Mouse (Mus musculus): ENCODE measurements at regions not wholly inside any gene's neighbourhood (a gene's known extent, or its start where the extent isn't known, plus 50 kb on each side); places are given as distances from the start of the nearest gene placed in this dataset.
"Not testable (repeated sequence)": the region's sequence is repeated elsewhere in the genome, so short reads cannot be mapped to it uniquely, and the experiment has no call there.

DNA sequence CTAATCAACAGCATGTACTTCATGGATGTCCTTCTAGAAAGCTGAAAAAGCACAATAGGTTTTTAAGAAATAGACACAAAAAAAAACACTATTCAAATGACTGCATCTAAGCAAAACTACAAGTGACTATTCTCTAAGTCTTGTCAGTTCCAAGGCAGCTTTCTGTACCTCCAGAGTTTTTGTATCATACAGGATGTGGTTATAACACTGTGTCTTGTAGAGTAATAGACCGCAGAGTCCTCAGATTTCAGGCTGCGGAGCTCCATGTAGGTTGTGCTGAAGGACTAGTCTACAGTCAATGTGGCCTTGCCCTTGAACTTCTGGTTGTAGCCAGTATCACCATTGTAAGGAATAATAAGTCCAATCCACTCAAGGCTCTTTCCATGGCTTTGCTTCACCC lies 1137.7 kb upstream of the Zfp386 start:
- not testable (repeated sequence) for DNase-seq (ENCODE audit: low spot score)
- intact Hi-C loops (cut with DNase I), result loop anchor here (5.0 kb wide), 1 partner anchor 102 kb away; no protein-coding TSS in a partner anchor

DNA sequence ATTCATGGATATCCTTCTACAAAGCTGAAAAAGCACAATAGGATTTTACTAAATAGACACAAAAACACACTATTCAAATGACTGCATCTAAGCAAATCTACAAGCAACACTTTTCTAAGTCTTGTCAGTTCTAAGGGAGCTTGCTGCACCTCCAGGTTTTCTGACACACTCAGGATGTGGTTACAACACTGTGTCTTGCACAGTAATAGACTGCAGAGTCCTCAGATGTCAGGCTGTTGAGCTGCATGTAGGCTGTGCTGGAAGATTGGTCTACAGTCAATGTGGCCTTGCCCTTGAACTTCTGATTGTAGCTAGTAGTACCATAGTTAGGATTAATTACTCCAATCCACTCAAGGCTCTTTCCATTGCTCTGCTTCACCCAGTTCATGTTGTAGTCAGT lies 1133.1 kb upstream of the Zfp386 start:
- intact Hi-C loops (cut with DNase I), result loop anchor here (5.0 kb wide), 1 partner anchor 107 kb away; no protein-coding TSS in a partner anchor
- DNase-seq (ENCODE audit: low spot score), result not testable (repeated sequence)

DNA sequence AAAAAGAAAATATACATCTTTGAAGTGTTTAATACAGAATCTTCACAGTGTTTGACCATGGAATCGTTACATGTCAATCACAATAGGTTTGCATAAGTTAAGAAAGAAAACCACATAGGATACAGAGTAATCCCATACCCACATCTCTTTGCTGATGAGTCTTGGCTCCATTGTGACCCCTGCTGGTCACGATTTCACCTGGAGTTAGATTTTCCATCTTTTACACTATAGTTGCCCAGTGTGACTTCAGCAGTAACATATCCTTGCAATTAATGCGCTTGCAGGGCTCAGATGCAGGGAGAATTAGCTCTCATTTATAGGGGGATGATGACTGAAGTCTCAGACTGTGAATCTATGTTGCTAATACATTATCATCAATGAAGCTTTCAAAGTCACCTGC lies 1119.8 kb upstream of the Zfp386 start:
- intact Hi-C loops (cut with DNase I), result loop anchor here (2.0 kb wide), 1 partner anchor 255 kb away; no protein-coding TSS in a partner anchor
- no peak for DNase-seq (ENCODE audit: low spot score)

DNA sequence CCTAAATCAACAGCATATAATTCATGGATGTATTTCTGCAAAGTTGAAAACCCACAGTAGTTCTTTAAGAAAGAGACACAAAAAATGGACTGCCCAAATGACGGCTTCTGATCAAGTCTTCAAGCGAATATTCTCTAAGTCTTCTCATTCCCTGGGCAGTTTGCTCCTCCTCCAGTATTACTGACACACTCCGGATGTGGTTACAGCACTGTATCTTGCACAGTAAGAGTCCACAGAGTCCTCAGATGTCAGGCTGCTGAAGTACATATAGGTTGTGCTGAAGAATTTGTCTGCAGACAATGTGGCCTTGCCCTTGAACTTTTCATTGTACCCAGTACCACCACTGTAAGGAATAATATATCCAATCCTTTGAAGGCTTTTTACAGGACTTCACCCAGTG lies 1115.4 kb upstream of the Zfp386 start:
- DNase-seq (ENCODE audit: low spot score), result no peak
- intact Hi-C loops (cut with DNase I), result no loop called here

DNA sequence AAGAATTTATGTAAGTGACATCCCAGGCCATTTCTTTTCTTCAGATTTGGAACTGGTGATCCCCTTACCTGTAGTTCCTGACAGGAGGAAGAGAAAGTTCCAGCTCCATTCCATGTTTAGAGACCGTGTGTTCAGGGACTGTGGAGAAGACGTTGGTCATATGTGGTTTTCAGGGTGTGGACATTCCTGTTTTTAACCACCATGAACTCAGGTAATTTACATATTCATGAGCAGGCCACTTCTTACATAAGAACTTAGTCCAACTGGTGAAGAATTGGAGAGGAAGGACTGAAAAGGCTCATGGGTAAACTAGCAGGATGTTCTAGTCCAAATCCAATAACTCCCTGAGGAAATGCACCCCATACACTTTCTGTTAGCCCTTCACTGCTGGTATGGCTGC lies 1114.9 kb upstream of the Zfp386 start:
- intact Hi-C loops (cut with DNase I), result no loop called here

DNA sequence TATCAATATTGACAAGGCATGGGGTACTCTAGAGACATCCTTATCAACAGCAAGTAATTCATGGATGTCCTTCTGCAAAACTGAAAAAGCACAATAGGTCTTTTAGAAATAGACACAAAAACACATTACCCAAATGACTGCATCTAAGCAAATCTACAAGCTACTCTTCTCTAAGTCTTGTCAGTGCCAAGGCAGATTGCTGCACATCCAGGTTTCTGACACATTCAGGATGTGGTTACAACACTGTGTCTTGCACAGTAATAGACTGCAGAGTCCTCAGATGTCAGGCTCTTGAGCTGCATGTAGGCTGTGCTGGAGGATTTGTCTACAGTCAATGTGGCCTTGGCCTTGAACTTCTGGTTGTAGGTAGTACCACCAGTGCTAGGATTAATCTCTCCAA lies 1110.7 kb upstream of the Zfp386 start:
- not testable (repeated sequence) for DNase-seq (ENCODE audit: low spot score)
- intact Hi-C loops (cut with DNase I), result loop anchor here (5.0 kb wide), 1 partner anchor 120 kb away; no protein-coding TSS in a partner anchor

More for the DNA sequence above, 1114.9 kb upstream of the Zfp386 start:
- no peak for DNase-seq (ENCODE audit: low spot score)

DNA sequence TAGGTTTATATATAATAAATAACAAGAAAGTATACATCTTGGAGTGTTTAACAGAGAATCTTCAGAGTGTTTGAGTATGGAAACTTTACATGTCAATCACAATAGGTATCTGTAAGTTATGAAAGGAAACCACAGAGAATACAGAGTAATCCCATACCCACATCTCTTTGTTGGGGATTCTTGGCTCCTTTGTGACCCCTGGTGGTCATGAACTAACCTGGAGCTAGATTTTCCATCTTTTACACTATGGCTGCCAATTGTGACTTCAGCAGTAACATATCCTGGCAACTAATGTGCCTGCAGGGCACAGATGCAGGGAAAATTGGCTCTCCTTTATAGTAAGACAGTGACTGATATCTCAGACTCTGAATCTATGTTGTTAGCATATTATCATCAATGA lies 1107.9 kb upstream of the Zfp386 start:
- intact Hi-C loops (cut with DNase I), result loop anchor here (5.0 kb wide), 1 partner anchor 122 kb away; no protein-coding TSS in a partner anchor
- DNase-seq (ENCODE audit: low spot score), result no peak

DNA sequence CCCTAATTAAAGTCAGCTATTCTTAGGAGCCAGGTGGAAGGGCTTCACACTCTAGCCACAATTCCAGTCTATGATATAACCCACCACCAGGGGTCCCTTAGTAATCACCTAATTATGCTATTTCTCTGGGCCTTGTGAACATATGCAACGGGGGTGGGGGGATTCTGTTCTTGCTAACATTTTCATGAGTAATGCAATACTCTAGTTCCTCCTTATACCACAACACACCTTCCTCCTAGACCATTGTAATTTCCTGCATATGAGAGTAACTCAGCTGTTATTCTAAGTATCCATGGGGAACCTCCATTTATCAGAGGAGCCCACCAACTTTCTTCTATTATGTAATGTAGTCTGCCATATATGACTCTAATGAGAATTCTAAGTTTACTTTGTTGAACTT lies 1085.4 kb upstream of the Zfp386 start:
- intact Hi-C loops (cut with DNase I), result no loop called here
- no peak for DNase-seq (ENCODE audit: low spot score)

DNA sequence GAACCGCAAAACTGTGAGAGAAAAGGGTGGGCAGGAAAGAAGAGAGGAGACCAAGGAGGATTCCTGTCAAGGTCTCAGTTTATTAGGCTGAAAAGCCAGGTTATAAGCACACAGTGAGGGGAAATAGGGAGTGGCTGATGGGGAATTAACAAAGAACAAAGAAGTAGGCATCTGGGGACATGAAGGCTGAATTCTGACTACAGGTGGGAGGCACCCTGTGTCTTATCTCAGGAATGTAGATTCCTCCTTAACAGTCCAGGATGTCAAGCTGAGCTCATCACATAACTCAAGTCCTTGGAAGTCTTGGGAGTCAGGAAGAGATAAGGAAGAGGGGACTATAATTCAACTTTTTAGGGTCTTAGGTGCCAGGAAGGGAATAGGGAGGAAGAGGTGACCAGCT lies 1083.3 kb upstream of the Zfp386 start:
- intact Hi-C loops (cut with DNase I); DNase-seq (ENCODE audit: low spot score): not testable (repeated sequence)

DNA sequence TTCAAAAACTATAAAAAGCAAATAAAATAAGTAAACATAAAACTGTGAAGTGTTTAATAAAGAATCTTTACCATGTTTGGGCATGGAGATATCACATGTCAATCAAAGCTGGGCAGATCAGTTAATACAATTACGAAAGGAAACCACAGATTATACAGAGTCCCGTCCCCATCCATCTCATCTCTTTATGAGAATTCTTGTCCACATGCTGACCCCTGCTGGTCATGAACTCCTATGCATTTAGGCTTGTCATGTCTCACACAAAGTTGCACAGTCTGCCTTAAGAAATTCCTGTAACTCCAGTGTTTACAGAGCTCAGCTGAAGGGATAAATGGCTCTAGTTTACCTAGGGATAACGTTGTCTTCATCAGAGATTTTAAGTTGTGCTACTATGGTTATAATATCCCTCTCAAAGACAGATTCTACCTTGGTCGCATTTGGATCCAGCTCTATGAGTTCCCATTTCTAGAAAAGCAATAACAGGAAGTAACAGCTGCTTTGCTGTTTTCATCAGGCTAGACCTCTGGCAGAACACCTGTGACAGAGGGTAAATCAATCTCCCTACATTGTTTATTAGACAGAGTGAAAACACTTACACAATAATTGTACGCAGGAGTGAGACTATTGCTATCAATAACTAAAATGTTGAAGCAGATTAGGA lies 1065.9 kb upstream of the Zfp386 start:
- intact Hi-C loops (cut with DNase I), result no loop called here
- no peak for DNase-seq (ENCODE audit: low spot score)

DNA sequence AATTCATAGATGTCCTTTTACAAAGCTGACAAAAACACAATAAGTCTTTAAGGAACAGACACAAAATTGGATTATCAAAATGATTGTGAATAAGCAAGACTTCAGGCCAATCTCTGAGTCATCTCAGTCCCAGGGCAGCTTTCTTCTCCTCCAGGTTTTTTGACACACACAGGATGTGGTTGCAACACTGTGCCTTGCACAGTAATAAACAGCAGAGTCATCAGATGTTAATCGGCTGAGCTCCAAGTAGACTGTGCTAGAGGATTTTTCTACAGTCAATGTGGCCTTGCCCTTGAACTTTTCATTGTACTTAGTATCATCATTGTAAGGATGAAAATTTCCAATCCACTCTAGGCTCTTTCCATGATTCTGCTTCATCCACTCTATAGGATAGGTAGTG lies 1056.6 kb upstream of the Zfp386 start:
- no peak for DNase-seq (ENCODE audit: low spot score)
- intact Hi-C loops (cut with DNase I), result no loop called here

DNA sequence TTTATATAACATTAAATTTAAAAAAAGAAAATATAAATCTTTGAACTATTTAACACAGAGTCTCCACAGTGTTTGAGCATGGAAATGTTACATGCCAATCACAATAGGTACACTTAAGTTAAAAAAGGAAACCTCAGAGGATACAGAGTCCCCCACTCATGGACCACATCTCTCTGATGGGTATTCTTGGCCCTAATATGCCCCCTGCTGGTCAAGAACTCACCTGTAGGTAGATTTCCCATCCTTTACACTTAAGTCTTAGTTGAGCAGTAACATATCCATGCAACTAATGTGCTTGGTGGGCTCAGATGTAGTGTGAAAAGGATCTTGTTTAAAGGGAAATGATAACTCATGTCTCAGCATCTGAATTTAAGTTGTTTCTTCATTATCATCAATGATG lies 1050.7 kb upstream of the Zfp386 start:
- no peak for DNase-seq (ENCODE audit: low spot score)
- intact Hi-C loops (cut with DNase I), result no loop called here

DNA sequence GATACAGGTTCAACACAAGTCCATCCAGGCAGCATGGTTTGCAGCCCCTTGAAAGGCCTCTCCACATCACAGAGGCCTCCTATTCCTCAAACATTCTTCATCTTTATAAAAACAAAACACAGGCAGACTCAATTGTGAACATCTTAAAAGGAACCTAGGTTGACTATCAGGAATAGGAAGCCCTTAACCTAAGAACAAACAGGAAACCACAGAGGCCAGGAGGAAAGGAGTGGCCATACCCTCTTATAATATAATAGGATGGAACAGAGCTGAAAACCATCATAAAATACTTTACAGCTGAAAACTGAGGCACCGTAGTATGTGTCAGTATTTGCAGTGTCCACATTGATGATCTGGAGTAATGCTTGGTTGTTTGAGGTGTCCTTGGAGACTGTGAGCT lies 1044.4 kb upstream of the Zfp386 start:
- intact Hi-C loops (cut with DNase I), result no loop called here
- DNase-seq (ENCODE audit: low spot score), result no peak

DNA sequence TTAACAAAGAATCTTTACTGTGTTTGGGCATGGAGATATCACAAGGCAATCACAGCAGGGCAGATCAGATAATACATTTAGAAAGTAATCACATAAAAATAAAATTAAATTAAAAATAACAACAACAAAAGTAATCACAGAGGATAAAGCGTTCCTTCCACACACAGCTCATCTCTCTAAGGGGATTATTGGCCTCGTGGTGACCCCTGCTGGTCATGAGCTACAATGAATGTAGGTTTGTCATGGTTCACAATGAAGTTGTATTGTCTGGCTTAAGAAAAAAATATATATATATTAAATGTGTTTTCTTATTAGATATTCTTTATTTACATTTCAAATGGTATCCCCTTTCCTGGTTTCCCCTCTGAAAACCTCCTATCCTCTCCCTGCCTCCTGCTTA lies 1039.1 kb upstream of the Zfp386 start:
- no peak for DNase-seq (ENCODE audit: low spot score)
- intact Hi-C loops (cut with DNase I), result no loop called here

DNA sequence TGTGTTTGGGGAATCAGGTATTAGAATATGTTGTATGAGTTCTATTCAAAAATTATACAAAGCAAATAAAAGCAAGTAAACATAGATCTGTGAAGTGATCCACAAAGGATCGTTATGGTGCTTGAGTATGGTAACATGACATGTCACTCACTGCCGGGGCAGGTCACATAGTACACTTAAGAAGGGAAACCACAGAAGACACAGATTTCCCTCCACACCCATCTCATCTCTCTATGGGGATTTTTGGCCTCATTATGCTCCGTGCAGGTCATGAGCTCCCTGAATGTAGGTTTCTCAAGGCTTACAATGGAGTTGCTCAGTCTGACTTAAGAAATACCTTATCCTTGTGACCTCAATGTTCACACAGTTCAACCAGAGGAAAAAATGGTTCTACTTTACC lies 1034.8 kb upstream of the Zfp386 start:
- intact Hi-C loops (cut with DNase I), result no loop called here
- DNase-seq (ENCODE audit: low spot score), result no peak

DNA sequence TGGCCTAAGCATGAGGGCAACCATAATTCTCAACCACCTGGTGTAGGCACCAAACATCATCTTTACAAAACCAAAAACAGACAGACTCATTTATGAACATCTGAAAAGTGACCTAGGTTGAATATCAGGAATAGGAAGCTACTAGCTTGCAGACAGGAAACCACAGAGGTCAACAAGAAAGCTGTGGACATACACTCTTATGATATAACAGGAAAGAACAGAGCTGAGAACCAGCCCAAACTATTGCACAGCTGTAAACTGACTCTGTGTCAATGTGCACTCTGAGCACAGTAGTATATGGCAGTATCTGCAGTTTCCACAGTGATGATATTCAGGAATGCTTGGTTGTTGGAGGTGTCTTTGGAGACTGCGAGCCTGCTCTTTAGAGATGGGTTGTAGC lies 1023.8 kb upstream of the Zfp386 start:
- DNase-seq (ENCODE audit: low spot score), result no peak
- intact Hi-C loops (cut with DNase I), result no loop called here

DNA sequence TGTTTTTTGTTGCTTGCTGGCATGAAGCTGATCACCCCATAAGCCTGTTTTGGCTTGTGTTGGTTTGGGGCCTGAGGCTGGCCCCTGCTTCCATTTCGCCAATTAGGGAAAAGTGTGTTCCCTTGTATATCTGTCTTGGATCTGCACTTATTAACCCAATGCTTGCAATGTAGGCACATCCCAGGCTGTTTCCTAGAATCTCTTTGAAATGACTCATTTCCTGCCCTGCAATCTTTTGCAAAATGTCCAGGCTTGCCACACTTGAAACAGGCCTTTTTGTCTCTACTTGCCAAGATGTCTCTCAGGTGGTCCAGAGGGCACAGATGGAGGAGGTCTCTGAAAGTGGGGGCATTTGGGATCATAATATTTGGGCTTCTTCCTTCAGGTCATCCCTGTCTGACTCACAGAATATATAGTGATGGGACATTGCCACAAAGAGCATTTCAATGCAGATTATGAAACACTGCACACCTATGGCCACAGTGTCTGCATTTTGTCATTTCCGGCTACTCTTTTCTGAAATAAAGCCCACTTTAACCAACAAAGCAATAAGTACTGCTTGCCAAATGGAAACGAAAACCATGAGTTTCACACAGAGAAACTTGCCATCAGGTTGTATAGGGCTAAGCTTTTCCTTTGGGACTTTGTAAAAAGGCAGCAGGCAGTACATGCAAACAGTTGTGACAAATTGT lies 1012.9 kb upstream of the Zfp386 start:
- no peak for DNase-seq (ENCODE audit: low spot score)
- intact Hi-C loops (cut with DNase I), result no loop called here

DNA sequence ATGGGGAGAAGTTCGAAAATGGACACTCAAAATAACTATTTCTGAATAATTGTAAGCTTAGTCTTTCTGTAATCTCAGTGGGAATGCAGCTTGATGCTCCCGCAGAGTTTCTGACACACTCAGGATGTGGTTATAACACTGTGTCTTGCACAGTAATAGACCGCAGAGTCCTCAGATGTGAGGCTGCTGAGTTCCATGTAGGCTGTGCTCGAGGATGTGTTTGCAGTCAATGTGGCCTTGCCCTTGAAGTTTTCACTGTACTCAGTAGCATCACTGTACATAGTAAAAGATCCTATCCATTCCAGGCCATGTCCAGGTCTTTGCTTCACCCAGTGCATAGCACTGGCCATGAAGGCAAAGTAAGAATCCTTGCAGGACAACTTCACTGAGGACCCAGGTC lies 992.4 kb upstream of the Zfp386 start:
- intact Hi-C loops (cut with DNase I), result no loop called here

DNA sequence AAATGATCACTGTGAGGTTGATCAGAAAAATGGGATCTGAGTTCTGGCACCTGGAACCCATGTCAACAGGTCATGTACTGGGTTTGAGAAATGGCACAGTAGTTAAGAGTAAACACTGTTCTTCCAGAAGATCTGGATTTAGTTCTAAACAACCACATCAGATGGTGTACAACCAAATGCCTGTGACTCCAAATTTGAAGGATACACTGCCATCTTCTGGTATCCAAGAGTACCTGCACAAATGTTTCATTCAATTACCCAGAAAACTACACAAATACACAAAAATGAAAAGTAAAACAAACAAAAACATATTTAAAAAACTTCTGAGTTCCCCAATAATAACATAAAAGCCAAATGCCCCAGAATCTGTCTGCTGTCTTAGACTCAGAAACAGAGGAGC lies 987.6 kb upstream of the Zfp386 start:
- intact Hi-C loops (cut with DNase I), result loop anchor here (10.0 kb wide), 1 partner anchor 495 kb away; no protein-coding TSS in a partner anchor
- not testable (repeated sequence) for DNase-seq (ENCODE audit: low spot score)

More for the DNA sequence above, 992.4 kb upstream of the Zfp386 start:
- no peak for DNase-seq (ENCODE audit: low spot score)

DNA sequence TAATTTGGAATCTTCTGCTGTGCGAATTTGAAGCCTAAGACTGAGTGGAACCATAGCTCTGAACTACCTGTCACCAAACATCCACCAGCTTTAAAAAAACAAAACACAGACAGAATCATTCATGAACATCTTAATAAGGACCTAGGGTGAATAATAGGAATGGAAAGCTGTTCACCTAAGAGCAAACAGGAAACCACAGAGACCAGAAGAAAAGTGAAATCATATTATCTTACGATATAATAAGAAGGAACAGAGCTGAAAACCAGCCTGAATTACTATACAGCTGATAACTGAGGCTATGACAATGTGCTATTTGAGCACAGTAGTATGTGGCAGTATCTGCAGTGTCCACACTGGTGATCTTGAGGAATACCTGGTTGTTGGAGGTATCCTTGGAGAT lies 980.3 kb upstream of the Zfp386 start:
- DNase-seq (ENCODE audit: low spot score), result no peak
- intact Hi-C loops (cut with DNase I), result loop anchor here (10.0 kb wide), 1 partner anchor 488 kb away; no protein-coding TSS in a partner anchor

DNA sequence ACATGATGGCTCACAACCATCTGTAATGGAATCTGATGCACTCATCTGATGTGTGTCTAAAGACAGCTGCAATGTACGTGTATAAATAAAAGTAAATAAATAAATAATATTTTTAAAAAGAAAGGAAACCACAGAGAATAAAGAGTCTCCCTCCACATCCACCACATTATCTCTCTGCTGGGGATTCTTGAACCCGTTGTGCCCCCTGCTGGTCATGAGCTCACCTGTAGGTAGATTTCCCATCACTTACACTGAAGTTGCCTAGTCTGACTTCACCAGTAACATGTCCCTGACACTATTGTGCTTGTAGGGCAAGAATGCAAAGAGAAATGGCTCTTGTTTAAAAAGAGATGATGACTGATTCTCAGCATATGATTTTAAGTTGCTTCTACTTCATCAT lies 956.1 kb upstream of the Zfp386 start:
- intact Hi-C loops (cut with DNase I); DNase-seq (ENCODE audit: low spot score): not testable (repeated sequence)

Measured in heart, postnatal 25 days (tissue).